Mouse (Mus musculus): ENCODE results near the gene Hs6st3.

DNA sequence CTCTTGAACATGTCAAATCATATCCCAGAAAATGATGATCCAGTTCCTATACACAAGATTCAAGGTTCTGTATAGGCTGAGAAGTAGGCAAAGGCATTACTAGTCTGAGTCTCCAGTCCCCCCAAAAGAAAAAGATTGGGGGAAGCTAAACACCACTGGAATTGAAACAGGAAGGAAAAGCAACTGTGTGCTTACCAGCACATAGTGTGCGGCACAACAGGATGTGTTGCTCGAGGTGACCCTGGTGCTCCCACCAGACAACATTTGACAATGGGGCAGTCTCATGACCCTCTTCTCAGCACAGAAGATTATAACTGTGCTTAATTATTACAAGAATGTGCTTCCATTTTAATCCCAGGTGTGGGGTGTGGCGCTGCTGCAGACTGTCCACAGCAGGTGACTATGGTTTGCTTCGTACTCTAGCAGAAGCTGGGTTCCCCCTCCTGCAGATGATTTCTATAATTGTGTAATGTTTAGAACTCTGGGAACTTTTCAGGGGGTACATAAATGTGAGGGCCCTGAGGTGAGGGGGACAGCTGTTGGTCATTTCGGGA is 599.3 kb downstream of the Hs6st3 start:
- TF ChIP-seq EP300 (IDR thresholded peaks at IDR 0.05; ENCODE audit: low read depth) = no peak
- TF ChIP-seq CTCF (IDR thresholded peaks at IDR 0.05; ENCODE audit: low read depth) = no peak

Data from liver, embryonic 14.5 days (tissue).